Mouse (Mus musculus): ENCODE measurements at regions not wholly inside any gene's neighbourhood (a gene's known extent, or its start where the extent isn't known, plus 50 kb on each side); places are given as distances from the start of the nearest gene placed in this dataset.

GRCm38 (mm10) chr6:31092760-31093159 lies 133.9 kb upstream of the Klf14 start:
- Histone ChIP-seq H3K4me2 (no peak overlapping the region), H3K27ac (replicated peaks) (no peak overlapping the region), H3K4me1 (replicated peaks) (peaks cover 11% of the 10 kb centered on the region; the same call in 1 of the 2 replicates), H3K9ac (no peak overlapping the region), H3K36me3 (replicated peaks) (no peaks in the 10 kb centered on the region), H3K4me3 (replicated peaks) (no peak overlapping the region), H3K27me3 (no peaks in the 10 kb centered on the region), H3K9me3 (replicated peaks) (no peaks in the 10 kb centered on the region)
- 71% methylated on average over 5 of the region's 5 CpGs for WGBS (ENCODE audit: insufficient replicate concordance)
- no peak for ATAC-seq (ENCODE audit: insufficient read depth)

- Histone ChIP-seq H3K4me2 (no peak overlapping the region), H3K36me3 (replicated peaks) (no peaks in the 10 kb centered on the region), H3K27me3 (no peaks in the 10 kb centered on the region), H3K9me3 (replicated peaks) (no peaks in the 10 kb centered on the region), H3K4me3 (replicated peaks) (no peak overlapping the region), H3K4me1 (replicated peaks) (no peaks in the 10 kb centered on the region; the same call in 1 of the 2 replicates), H3K27ac (replicated peaks) (no peak overlapping the region), H3K9ac (no peak overlapping the region)
- ATAC-seq (ENCODE audit: insufficient read depth), result no peak
- WGBS (ENCODE audit: insufficient replicate concordance), result 79% methylated on average over 21 of the region's 21 CpGs
These were observed 137.3 kb upstream of the Klf14 start for GRCm38 (mm10) chr6:31095943-31096714.

GRCm38 (mm10) chr6:31096787-31097186 lies 137.9 kb upstream of the Klf14 start:
- H3K4me2 ChIP-seq, result no peak overlapping the region

GRCm38 (mm10) chr6:31097254-31097653 lies 138.4 kb upstream of the Klf14 start:
- H3K9ac ChIP-seq, result no peak overlapping the region
- H3K27me3 ChIP-seq, result no peaks in the 10 kb centered on the region
- WGBS (ENCODE audit: insufficient replicate concordance), result 61% methylated on average over 9 of the region's 9 CpGs
- no peak overlapping the region for H3K4me2 ChIP-seq
- no peak overlapping the region for H3K27ac ChIP-seq (replicated peaks)
- no peaks in the 10 kb centered on the region; the same call in 1 of the 2 replicates for H3K4me1 ChIP-seq (replicated peaks)
- no peak for ATAC-seq (ENCODE audit: insufficient read depth)
- no peak overlapping the region for H3K4me3 ChIP-seq (replicated peaks)
- H3K36me3 ChIP-seq (replicated peaks), result no peaks in the 10 kb centered on the region
- H3K9me3 ChIP-seq (replicated peaks), result no peaks in the 10 kb centered on the region

More at GRCm38 (mm10) chr6:31096787-31097186, 137.9 kb upstream of the Klf14 start:
- WGBS (ENCODE audit: insufficient replicate concordance), result 78% methylated on average over 6 of the region's 6 CpGs
- H3K9ac ChIP-seq, result no peak overlapping the region
- ATAC-seq (ENCODE audit: insufficient read depth), result no peak
- no peak overlapping the region for H3K4me3 ChIP-seq (replicated peaks)
- no peaks in the 10 kb centered on the region for H3K9me3 ChIP-seq (replicated peaks)
- no peaks in the 10 kb centered on the region; the same call in 1 of the 2 replicates for H3K4me1 ChIP-seq (replicated peaks)
- no peak overlapping the region for H3K27ac ChIP-seq (replicated peaks)
- H3K36me3 ChIP-seq (replicated peaks), result no peaks in the 10 kb centered on the region
- no peaks in the 10 kb centered on the region for H3K27me3 ChIP-seq

GRCm38 (mm10) chr6:31098106-31098505 lies 139.2 kb upstream of the Klf14 start:
- no peak overlapping the region for H3K9ac ChIP-seq
- 69% methylated on average over 5 of the region's 5 CpGs for WGBS (ENCODE audit: insufficient replicate concordance)
- no peaks in the 10 kb centered on the region for H3K27me3 ChIP-seq
- H3K4me3 ChIP-seq (replicated peaks), result no peak overlapping the region
- no peaks in the 10 kb centered on the region for H3K4me1 ChIP-seq (replicated peaks)
- no peak for ATAC-seq (ENCODE audit: insufficient read depth)
- H3K36me3 ChIP-seq (replicated peaks), result no peaks in the 10 kb centered on the region
- no peak overlapping the region for H3K4me2 ChIP-seq
- H3K9me3 ChIP-seq (replicated peaks), result no peaks in the 10 kb centered on the region
- no peak overlapping the region for H3K27ac ChIP-seq (replicated peaks)

- WGBS (ENCODE audit: insufficient replicate concordance), result 62% methylated on average over 12 of the region's 12 CpGs
- H3K27ac ChIP-seq (replicated peaks), result no peak overlapping the region
- no peak overlapping the region for H3K4me2 ChIP-seq
- H3K9ac ChIP-seq, result no peak overlapping the region
- no peaks in the 10 kb centered on the region for H3K36me3 ChIP-seq (replicated peaks)
- no peaks in the 10 kb centered on the region for H3K4me1 ChIP-seq (replicated peaks)
- no peak for ATAC-seq (ENCODE audit: insufficient read depth)
- H3K27me3 ChIP-seq, result no peaks in the 10 kb centered on the region
- H3K4me3 ChIP-seq (replicated peaks), result no peak overlapping the region
- no peaks in the 10 kb centered on the region for H3K9me3 ChIP-seq (replicated peaks)
These were observed 141.3 kb upstream of the Klf14 start for GRCm38 (mm10) chr6:31100084-31100579.

GRCm38 (mm10) chr6:31100749-31101148 lies 141.9 kb upstream of the Klf14 start:
- Histone ChIP-seq H3K27me3 (no peaks in the 10 kb centered on the region), H3K9me3 (replicated peaks) (no peaks in the 10 kb centered on the region), H3K4me1 (replicated peaks) (no peaks in the 10 kb centered on the region), H3K4me2 (no peak overlapping the region), H3K36me3 (replicated peaks) (no peaks in the 10 kb centered on the region), H3K4me3 (replicated peaks) (no peak overlapping the region), H3K27ac (replicated peaks) (no peak overlapping the region), H3K9ac (no peak overlapping the region)
- no peak for ATAC-seq (ENCODE audit: insufficient read depth)
- WGBS (ENCODE audit: insufficient replicate concordance), result 60% methylated on average over 5 of the region's 5 CpGs

GRCm38 (mm10) chr6:31106144-31106836 lies 147.4 kb upstream of the Klf14 start:
- no peak for ATAC-seq (ENCODE audit: insufficient read depth)
- no peak overlapping the region for H3K27ac ChIP-seq (replicated peaks)
- no peak overlapping the region for H3K4me3 ChIP-seq (replicated peaks)
- peaks cover 3% of the 10 kb centered on the region; the same call in 1 of the 2 replicates for H3K4me1 ChIP-seq (replicated peaks)
- H3K9me3 ChIP-seq (replicated peaks), result no peaks in the 10 kb centered on the region
- no peaks in the 10 kb centered on the region for H3K27me3 ChIP-seq
- no peak overlapping the region for H3K4me2 ChIP-seq
- H3K36me3 ChIP-seq (replicated peaks), result no peaks in the 10 kb centered on the region
- no peak overlapping the region for H3K9ac ChIP-seq
- 63% methylated on average over 10 of the region's 10 CpGs for WGBS (ENCODE audit: insufficient replicate concordance)

GRCm38 (mm10) chr6:31106856-31107359 lies 148.0 kb upstream of the Klf14 start:
- no peak for ATAC-seq (ENCODE audit: insufficient read depth)
- no peak overlapping the region for H3K27ac ChIP-seq (replicated peaks)
- no peak overlapping the region for H3K4me2 ChIP-seq
- H3K27me3 ChIP-seq, result no peaks in the 10 kb centered on the region
- WGBS (ENCODE audit: insufficient replicate concordance), result 65% methylated on average over 10 of the region's 10 CpGs
- H3K4me3 ChIP-seq (replicated peaks), result no peak overlapping the region
- no peaks in the 10 kb centered on the region for H3K36me3 ChIP-seq (replicated peaks)
- H3K9ac ChIP-seq, result no peak overlapping the region
- no peaks in the 10 kb centered on the region for H3K9me3 ChIP-seq (replicated peaks)
- H3K4me1 ChIP-seq (replicated peaks), result peaks cover 9% of the 10 kb centered on the region

GRCm38 (mm10) chr6:31107360-31107759 lies 148.5 kb upstream of the Klf14 start:
- Histone ChIP-seq H3K27ac (replicated peaks) (no peak overlapping the region), H3K9me3 (replicated peaks) (no peaks in the 10 kb centered on the region), H3K4me3 (replicated peaks) (no peak overlapping the region), H3K4me1 (replicated peaks) (peaks cover 14% of the 10 kb centered on the region), H3K36me3 (replicated peaks) (no peaks in the 10 kb centered on the region), H3K4me2 (no peak overlapping the region), H3K27me3 (no peaks in the 10 kb centered on the region), H3K9ac (no peak overlapping the region)
- 85% methylated on average over 4 of the region's 4 CpGs for WGBS (ENCODE audit: insufficient replicate concordance)
- ATAC-seq (ENCODE audit: insufficient read depth), result no peak

GRCm38 (mm10) chr6:31107916-31108685 lies 149.2 kb upstream of the Klf14 start:
- no peaks in the 10 kb centered on the region for H3K27me3 ChIP-seq
- no peak overlapping the region for H3K4me2 ChIP-seq
- no peaks in the 10 kb centered on the region for H3K36me3 ChIP-seq (replicated peaks)
- ATAC-seq (ENCODE audit: insufficient read depth), result no peak
- peaks cover 21% of the 10 kb centered on the region for H3K4me1 ChIP-seq (replicated peaks)
- H3K9me3 ChIP-seq (replicated peaks), result no peaks in the 10 kb centered on the region
- WGBS (ENCODE audit: insufficient replicate concordance), result 24% methylated on average over 5 of the region's 5 CpGs
- no peak overlapping the region for H3K4me3 ChIP-seq (replicated peaks)
- no peak overlapping the region for H3K9ac ChIP-seq
- H3K27ac ChIP-seq (replicated peaks), result no peak overlapping the region

All from liver, embryonic 15.5 days (tissue).